Mouse (Mus musculus) testis, postnatal 14 days (tissue): Measurements from ENCODE around the gene Arhgef15.

Source experiments
- DNase-seq: peaks from one replicate; pipeline ENCODE4 v3.0.0; 2021; ENCODE audit warnings: low spot score

Arhgef15 gene

DNA sequence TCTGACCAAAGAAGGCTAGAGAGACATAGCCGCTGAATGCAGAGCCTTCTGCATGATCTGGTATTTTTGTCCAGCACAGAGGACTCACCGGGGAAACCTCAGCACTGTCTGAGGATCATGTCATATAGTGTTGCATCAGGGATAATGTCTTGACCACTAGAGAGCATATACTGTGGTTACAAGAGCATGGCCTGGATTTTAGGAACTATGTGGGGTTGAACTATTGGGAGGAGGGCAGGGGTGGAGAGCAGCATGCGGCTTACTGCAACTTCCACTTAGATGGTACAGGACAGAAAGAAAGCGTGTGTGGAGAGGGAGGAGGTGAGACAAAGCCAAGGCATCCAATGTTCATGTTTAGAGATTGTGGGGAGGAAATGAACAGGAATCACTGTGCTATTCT lies 42.7 kb downstream of the Arhgef15 start:
- no peak for DNase-seq

DNA sequence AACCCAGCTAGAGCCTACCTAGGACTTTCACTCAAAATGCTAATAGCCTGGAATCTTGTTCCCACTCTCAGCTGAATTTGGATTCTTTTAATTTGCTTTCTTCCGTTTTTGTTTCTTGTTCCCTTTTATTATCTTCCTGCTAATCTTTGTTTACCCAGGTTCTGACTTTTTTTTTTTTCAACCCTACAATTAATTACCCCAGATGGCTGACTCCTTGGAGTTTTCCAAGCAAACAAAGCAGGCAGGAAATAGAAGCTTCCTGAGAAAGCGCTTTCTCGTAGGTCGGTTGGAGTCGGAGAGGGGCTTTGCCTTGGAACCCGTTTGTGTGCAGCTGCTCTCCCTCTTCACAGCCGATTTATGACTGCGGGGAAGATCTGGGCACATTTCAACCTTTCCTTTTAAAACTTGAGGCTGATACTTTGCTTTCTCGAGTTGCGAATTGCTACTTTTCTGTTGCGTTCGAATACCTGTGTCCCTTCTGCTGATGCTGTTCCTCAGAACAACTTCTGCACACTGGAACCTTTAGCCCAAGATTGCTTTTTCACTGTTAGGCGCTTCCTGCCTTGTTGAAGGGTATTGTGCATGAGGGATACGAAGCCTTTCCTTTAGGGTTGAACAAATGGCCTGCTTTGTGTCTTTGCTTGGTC lies 45.6 kb downstream of the Arhgef15 start:
- DNase-seq = no peak

DNA sequence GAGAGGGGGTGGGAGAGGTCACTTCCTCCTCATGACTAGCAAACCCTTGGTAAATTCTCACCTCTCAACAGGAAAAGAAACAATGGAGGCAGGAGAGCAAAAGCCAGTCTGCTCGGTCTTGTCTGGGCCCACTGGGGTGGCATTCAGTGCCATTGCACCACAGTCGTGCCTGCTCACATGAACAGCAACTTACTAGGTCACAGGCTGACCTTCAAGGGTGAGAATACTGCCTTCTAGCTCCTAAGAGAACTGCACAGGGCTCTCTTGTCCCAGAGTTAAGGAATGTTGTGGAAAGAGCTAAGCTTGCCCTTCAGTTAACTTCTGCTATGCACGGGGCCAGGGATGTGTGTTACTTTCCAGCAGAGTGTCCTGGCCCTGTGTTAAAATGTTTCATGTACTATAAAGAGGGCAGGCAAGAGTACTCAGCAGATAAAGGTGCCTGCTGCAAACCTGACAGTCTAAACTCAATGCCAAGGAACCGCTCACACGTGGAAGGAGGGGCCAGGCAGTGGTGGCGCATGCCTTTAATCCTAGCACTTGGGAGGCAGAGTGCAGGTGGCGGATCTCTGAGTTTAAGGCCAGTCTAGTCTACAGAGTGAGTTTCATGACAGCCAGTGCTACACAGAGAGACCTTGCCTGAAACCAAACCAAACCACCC lies 48.3 kb downstream of the Arhgef15 start:
- DNase-seq = no peak

DNA sequence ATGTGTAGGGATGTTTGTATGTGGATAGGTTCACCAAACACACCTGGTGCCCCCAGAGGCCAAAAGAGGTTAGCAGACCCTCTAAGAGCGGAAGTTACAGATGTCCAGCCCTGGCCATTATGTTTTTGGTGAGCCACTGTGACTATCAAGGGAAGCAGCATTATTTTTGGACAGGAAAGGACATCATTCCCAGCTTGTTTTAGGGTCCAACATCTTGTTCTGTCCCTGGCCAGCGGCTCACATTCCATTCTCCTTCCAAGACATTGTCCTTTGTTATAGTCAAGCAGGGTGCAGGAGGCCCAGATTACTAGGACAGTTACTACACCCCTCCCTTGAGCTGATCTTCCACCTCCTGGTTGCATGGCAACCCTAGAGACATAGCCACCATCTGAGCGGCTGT lies 50.0 kb downstream of the Arhgef15 start:
- DNase-seq = no peak

DNA sequence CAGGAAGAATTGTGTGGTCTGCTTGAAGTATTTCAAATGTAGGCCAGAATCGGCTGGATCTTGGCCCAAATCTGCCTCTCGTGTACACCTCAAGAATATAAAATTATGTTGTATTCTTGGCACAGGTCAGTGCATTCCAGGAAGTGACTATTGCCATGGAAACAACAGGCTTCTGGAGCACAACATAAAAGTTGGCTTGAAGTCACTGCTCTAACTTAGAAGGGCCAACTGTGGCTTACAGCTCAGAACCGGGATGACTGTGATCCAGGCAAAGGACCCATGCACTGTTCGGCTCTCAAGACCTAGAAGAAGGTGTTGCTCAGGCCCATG lies 50.9 kb downstream of the Arhgef15 start:
- no peak for DNase-seq

DNA sequence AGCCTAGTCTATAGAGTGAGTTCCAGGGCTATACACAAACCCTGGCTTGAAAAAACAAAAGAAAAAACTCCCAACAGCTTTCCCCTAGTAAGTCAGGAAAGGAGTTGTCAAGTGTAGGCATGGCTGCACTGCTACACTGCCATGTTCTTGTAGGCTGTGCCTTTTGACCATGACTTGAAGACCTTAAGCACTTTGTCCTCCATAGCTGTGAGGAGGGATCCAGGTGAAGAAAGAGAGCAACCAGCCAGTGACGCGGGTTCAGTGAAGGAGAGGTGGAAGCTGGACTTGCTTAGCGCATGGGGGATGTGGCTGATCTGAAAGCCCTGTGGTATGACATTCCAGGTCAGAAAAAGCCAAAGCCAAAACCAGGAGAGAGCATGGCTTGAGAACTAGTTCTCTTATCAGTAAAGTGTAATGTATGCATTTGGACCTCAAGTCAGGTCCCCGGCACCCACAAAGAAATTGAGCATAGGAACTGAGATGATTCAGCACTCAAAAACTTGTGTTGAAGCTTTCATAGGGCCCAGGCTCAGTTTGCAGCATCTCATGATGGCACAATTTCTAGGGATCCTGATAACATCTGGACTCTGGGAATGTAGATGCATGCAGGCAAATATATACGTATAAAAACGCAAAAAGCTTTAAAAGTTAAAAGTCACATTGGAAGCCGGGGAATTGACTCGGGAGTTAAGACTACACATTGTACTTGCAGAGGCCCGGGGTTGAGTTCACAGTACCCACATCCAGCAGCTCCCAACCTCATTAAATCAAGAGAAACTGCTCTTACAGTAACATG lies 51.4 kb downstream of the Arhgef15 start:
- DNase-seq = no peak

DNA sequence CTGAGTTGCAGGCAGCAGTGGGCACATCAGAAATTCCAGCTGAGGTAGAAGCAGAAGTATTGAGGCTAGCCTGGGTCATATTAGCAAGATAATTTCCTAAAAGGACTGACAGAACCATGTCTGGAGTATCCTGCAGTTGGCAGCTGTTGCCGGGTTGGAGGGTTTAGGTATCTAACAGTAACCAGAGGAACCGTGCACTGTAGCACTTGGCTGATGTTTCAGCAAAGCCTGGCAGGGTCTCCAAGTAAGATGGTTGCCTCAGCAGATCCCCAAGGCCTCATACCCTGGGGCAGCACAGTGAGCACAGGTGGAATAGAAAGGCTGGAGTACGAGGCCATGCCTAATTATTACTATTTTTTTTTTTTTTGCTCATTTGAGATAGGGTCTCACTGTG lies 52.1 kb downstream of the Arhgef15 start:
- no peak for DNase-seq

DNA sequence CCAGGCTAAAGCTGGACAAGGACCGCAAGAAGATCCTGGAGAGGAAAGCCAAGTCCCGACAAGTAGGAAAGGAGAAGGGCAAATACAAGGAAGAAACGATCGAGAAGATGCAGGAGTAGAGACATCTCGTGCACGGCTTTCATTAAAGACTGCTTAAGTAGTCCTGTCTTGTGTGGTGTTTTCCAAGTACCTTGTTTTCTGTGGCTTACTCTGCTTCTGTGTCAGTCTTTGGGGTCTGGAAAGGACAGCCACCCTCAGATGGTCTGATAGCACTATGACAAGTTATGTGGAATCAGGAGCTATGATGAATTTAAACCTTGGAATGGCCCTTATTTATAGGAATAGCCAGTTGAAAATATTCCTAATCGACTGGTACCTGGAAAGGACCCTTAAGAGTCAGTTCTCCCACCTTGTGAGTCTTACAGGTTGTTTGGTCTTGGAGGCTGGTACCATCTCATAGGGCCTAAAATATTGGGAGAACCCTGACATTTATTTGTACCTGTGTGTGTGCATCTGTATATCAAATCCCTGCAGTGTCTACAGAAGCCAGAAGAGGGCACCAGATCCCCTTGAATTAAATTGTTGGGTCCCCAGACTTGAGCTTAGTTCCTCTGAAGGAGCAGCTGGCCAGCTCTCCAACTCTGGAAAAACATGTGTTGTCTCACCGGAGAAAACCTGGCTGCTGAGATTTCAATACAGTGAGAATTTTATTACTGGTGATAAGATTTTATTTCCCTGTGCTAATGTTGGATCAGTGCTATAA lies 52.7 kb downstream of the Arhgef15 start:
- no peak for DNase-seq

DNA sequence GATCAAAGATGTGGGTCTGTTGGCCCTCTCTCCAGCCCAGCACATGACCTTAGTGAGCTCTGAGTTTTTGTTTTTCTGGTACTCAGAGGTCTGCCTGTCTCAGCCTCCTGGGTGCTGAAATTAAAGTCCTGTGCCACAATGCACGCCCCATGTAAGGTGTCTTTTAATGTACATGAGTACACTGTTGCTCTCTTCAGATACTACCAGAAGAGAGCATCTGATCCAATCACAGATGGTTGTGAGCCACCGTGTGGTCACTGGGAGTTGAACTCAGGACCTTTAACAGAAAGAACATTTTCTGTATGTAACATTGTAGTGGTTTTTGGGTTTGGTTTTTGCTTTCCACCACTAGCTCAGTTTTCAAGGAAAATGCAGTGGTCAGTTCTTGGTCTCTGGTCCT lies 53.5 kb downstream of the Arhgef15 start:
- no peak for DNase-seq

DNA sequence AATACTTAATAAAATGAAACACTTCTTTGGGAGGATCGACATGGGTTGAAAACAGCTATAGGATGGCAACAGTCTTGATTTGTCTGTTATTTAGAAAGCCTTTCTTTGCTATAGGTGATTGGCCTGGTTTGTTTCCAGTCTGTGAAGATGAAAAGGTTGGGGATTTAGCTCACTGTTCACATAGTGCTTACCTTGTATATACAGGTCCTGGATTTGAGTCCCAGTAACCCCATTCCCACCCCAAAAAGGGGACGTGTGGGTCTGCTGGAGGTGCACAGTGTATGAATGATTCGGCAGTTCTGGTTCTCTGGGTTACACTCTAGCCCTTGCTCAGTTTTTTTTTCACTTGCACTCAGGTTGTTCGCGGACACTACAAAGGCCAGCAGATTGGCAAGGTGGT lies 54.5 kb downstream of the Arhgef15 start:
- no peak for DNase-seq

DNA sequence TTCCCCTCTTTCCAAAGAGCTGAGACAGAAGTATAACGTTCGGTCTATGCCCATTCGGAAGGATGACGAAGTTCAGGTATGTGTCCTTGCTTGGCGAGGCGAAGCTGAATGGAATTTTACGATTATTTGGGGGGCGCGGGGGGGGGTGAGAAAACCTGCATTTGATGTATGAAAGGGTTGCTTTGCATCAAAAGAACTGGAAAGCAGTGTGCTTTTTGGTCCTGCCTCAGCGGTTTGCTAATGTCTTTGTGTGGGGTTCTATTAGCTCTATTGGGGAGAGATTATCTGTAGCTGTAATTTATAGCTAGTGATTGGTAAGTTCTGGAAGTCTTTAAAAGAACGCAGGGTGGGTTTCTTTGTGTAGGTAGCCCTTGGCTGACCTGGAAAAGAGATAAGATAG lies 54.9 kb downstream of the Arhgef15 start:
- no peak for DNase-seq

DNA sequence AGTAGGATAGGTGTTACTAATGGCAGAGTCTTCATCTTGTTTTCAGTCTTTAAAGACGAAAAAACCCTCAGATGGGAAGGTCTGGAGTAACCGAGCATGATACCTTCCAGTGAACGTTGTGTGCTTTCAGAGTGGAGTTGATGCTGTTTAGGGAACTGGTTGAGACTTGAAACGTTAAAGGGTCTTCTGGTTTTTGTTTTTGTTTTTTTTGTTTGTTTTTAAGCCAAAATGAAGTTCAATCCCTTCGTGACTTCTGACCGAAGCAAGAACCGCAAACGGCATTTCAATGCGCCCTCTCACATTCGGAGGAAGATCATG lies 55.3 kb downstream of the Arhgef15 start:
- no peak for DNase-seq

DNA sequence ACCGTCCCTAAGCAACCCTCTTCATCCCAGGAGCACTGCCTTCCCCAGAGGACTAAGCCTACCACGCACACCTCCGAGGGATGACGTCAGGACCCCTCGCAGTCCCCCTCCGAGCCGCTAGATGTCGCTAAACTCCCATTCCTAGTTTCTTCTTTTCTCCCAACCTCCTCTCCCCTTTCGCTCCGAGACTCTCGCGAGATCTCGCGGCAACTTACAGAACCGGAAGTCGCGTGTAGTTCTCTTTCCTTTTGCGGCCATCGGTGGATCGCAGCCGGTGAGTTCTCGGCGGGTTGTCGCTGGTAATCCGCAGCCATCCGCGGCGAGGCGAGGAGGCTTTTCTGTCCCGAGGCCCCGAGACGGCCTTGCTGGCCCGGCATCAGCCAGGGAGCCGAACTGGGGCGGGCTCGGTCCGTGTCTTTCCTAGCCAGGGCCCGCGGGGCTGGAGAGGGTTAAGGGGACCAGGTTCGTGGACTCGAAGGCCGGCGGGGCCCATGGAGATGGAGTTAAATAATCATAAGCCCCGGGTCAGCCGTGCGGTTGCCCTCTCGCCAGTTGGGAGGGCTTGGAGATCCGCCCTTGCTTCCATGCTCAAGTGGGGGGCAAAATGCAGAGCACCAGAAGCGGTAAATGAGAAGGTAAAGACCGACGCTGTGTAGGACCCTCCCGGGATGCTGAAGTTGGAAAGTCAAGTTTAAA lies 55.8 kb downstream of the Arhgef15 start, which contains the start of gene Rpl26:
Rpl26 (plus strand) TSS at position 233 of the 696 bp plus-strand sequence.
- peak; percentile 98 for DNase-seq

DNA sequence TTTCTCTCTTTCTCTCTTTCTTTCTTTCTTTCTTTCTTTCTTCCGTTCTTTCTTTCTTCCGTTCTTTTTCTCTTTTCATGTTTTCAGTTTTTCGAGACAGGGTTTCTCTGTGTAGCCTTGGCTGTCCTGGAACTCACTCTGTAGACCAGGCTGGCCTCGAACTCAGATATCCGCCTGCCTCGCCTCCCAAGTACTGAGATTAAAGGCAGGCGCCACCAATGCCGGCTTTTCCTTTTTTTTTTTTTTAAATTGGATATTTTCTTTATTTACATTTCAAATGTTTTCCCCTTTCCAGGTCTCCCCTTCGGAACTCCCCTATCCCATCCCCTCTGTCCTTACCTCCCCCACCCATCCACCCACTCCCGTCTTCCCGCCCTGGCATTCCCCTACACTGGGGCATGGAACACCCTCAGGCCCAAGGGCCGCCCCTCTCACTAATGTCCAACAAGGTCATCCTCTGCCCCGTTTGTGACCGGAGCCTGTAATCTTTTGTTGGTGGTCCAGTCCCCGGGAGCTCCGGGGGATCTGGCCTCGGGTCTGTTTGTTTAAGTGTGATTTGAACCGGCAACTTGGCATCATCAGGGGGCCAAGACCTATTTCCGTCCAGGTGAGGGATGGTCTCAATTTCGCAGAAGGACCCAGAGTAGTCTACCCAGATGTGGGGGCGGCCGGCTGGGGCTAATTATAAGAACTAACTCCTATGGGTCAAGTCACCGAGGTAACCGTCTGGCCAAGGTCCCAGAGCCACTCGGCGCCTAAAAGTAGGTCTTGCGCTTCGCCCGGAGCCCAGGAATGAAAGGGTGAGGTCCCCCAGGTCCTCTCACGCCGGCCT lies 56.5 kb downstream of the Arhgef15 start:
- DNase-seq = no peak

DNA sequence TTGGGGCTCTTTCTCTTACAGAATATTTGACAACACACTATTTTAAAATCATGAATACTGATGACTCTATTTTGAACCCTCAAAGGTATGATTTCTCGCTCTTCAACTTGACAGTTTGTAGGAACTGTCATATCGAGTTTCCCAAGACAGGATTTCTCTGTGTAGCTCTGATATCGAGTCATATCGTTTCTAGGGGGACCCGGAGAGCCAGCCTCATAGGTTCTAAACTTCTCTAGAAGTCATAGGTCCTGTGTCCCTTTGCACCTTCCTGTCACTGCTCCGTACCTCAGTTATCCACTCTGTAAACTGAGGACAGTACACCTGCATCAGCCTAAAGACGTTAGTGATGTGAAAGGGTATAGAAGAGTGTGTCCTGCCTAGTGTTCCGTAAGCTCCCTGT lies 57.5 kb downstream of the Arhgef15 start:
- no peak for DNase-seq

DNA sequence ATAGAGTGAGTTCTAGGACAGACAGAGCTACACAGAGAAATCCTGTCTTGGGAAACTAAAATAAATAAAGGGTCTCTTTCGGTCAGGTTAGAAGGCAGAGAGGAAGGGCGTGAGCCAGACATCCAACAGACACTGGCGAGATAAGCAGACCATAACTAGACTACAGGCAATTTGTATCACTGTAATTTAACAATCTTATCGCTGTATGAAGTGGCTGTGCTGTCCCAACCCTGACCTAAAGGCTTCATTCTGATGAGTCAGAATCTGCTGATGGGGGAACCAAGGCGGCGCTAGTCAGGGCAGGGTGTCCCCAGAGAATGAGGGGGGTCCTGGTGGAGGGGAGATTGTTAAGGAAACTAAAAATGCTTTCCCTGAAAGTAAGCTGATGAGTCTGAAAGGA lies 58.5 kb downstream of the Arhgef15 start:
- DNase-seq = no peak

DNA sequence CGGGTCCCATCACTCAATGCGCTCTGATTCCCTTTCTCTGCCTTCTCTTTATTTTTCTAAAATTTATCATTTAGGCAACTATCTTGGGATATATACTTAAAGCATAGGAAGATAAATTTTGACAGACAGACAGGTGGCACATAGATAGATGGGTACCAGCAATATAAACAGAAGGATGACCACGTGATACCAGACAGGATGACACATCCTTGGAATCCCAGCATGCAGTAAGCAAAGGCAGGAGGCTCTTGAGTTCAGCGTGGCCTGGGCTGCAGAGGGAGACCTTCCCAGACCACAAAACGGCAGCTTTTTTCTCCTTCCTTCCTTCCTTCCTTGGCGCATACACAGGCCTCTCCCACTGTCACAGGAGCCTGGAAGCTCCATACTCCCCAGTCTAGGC lies 59.4 kb downstream of the Arhgef15 start:
- DNase-seq = no peak

DNA sequence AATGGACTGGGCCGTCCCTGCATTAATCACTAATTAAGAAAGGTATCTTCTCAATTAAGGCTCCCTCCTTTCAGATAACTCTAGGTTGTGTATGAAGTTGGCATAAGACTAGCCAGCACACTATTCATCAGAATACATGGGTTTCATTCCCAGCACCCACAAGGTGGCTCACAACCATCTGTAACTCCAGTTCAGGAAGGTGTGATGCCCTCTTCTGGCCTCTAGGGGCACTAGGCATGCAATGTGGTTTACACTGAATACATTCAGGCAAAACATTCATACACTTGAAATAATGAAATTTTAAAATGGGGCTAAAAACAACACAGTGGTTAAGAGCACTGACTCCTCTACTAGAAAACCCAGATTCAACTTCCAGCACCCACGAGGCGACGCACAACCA lies 60.2 kb downstream of the Arhgef15 start:
- DNase-seq = no peak

DNA sequence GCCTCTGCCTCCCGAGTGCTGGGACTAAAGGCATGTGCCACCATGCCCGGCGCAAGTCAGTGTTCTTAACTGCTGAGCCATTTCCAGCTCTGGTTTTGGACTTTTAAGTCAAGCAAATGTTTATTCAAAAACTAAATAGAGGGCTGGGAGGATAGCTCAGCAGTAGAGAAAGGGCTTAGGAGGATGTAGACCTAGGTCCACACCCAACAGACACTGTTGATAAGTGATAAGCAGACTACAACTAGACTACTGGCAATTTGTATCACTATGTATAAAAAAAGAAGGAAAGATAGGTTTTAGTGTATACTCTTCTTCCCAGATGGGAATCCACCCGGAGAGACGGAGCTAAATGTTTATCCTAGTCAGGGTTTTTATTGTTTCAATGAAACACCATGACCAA lies 61.0 kb downstream of the Arhgef15 start:
- no peak for DNase-seq

DNA sequence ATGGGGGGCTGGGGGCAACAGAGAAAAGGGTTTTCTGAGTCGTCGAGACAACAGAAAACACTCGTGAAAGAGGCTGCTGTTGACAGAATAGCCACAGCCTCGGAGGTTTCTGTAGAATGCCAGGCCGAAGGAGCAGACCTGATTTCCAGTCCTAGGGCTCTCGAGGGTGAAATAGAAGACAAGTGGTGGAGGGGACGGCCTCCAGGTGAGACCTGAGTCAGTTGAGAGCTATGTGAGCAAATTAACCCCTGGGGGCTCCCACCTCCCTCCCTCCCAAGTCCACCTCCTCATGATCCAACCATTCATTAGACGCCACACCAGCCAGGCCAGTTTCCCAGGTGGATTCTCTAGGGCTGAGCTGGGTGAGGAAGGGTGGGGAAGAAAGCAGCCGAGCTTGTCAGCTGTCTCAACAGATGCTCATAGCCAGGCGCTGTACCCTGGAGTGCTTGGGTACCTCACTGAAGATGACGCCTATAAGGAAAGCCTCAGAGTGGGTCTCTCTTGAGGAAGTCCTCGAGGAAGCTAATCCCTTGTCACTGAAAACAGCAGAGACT lies 63.3 kb downstream of the Arhgef15 start:
- no peak for DNase-seq
